Mouse (Mus musculus) hindbrain, embryonic 14.5 days (tissue): ENCODE measurements around the gene Blzf1. TPM values are rescaled to one million over a fixed set of nuclear protein-coding genes. Genes with fewer than 3 reads are reported as not detected.

ENCODE experiments used
- ATAC-seq: fragments of 200-750 bp; cut with Nextera tagmentation; 2 replicates; pipeline ENCODE4 v1.8.0; 2017; ENCODE audit warnings: moderate number of reproducible peaks, mild to moderate bottlenecking, moderate TSS enrichment, moderate library complexity; ENCODE audit not compliant: low FRiP score
- DNase-seq: peaks from one replicate; pipeline ENCODE4 v3.0.0-alpha.2; 2015; ENCODE audit warnings: low spot score
- H3K27ac ChIP-seq: fragments of 300-500 bp; sonication (generic); 2 replicates; pipeline ENCODE4 v1.5.1; 2014; ENCODE audit warnings: mild to moderate bottlenecking, moderate library complexity
- H3K27me3 ChIP-seq: fragments of 300-500 bp; sonication (generic); 2 replicates; pipeline ENCODE4 v1.6.1; 2014; ENCODE audit warnings: mild to moderate bottlenecking, low read length, mixed read lengths; ENCODE audit not compliant: control insufficient read depth, insufficient read depth
- H3K36me3 ChIP-seq: fragments of 300-500 bp; sonication (generic); replicated peaks from 2 replicates; pipeline ENCODE4 v1.6.1; 2014; ENCODE audit not compliant: control insufficient read depth, insufficient read depth
- H3K4me1 ChIP-seq: fragments of 300-500 bp; sonication (generic); replicated peaks from 2 replicates; pipeline ENCODE4 v1.6.1; 2014; ENCODE audit warnings: antibody characterized with exemption, low read length, mixed read lengths; ENCODE audit not compliant: control insufficient read depth, insufficient read depth
- H3K4me2 ChIP-seq: fragments of 300-500 bp; sonication (generic); replicated peaks from 2 replicates; pipeline ENCODE4 v1.6.1; 2014; ENCODE audit warnings: mild to moderate bottlenecking, moderate library complexity
- H3K4me3 ChIP-seq: fragments of 300-500 bp; sonication (generic); replicated peaks from 2 replicates; pipeline ENCODE4 v1.5.1; 2014; ENCODE audit warnings: mild to moderate bottlenecking, low read length
- H3K9ac ChIP-seq: fragments of 300-500 bp; sonication (generic); 2 replicates; pipeline ENCODE4 v1.6.1; 2014
- H3K9me3 ChIP-seq: fragments of 300-500 bp; sonication (generic); 2 replicates; pipeline ENCODE4 v1.6.1; 2016; ENCODE audit warnings: low read length; ENCODE audit not compliant: control insufficient read depth
- WGBS: fragments of 180-500 bp; shearing (Covaris S2); extraction: QIAGEN DNeasy Blood & Tissue Kit; methylation state at CpG from one replicate; pipeline ENCODE4 v1.1.7; 2014; 5-methylcytosine and 5-hydroxymethylcytosine counted together
- polyA plus RNA-seq: library from polyadenylated mRNA; unstranded; fragments of >200 nt; fragmentation: Nextera tagmentation; extraction: Ambion mirVana; gene quantifications from 2 replicates; pipeline ENCODE4 v1.2.1, GENCODE M21; 2014

Blzf1 gene
- polyA plus RNA-seq, 1 experiment from 2014 or later = 25.8 TPM

GRCm38 (mm10) chr1:164314085-164314484 lies 6.8 kb upstream of the Blzf1 start:
- Histone ChIP-seq H3K27me3 (no peaks in the 10 kb centered on the region), H3K4me1 (no peaks in the 10 kb centered on the region), H3K4me3 (no peak overlapping the region), H3K9me3 (no peaks in the 10 kb centered on the region), H3K36me3 (peaks cover 29% of the 10 kb centered on the region), H3K27ac (no peak overlapping the region), H3K9ac (no peak overlapping the region), H3K4me2 (no peak overlapping the region)
- 95% methylated on average over 5 of the region's 5 CpGs for WGBS
- ATAC-seq = no peak
- DNase-seq = no peak

- Histone ChIP-seq H3K4me3 (peak overlapping the region; percentile 69), H3K9me3 (no peaks in the 10 kb centered on the region), H3K9ac (peak overlapping the region; percentile 54), H3K36me3 (peaks cover 34% of the 10 kb centered on the region; the same call in 1 of the 2 replicates), H3K4me2 (peak overlapping the region; percentile 65), H3K27me3 (no peaks in the 10 kb centered on the region), H3K4me1 (peaks cover 12% of the 10 kb centered on the region; the same call in 1 of the 2 replicates), H3K27ac (0 out of 2 replicates have a peak overlapping the region, but pooled peaks have one; percentile 2)
- DNase-seq (no peak), ATAC-seq (no peak)
- WGBS = 8% methylated on average over 10 of the region's 10 CpGs
These were observed 633 bp upstream of the Blzf1 start for GRCm38 (mm10) chr1:164307922-164308321.

- DNase-seq (no peak), ATAC-seq (no peak)
- no peaks in the 10 kb centered on the region for H3K9me3 ChIP-seq
- no peak within 1 kb of the TSS for H3K27ac ChIP-seq
- peaks cover 59% of the 10 kb centered on the region for H3K36me3 ChIP-seq
- 87% methylated on average over 5 of the region's 5 CpGs for WGBS
- H3K9ac ChIP-seq = no peak within 1 kb of the TSS
- no peak within 1 kb of the TSS for H3K4me2 ChIP-seq
- H3K4me1 ChIP-seq = peaks cover 12% of the 10 kb centered on the region; the same call in 1 of the 2 replicates
- H3K27me3 ChIP-seq = no peaks in the 10 kb centered on the region
- no peak within 1 kb of the TSS for H3K4me3 ChIP-seq
These were observed 3.5 kb downstream of the Blzf1 start, which contains the start of gene Nme7 for GRCm38 (mm10) chr1:164303821-164304220. TSS of gene Nme7 (plus strand) at chr1:164304121.

GRCm38 (mm10) chr1:164301949-164302348 lies 5.3 kb downstream of the Blzf1 start:
- Histone ChIP-seq H3K4me2 (no peak overlapping the region), H3K4me3 (no peak overlapping the region), H3K27me3 (no peaks in the 10 kb centered on the region), H3K9ac (no peak overlapping the region), H3K4me1 (peaks cover 4% of the 10 kb centered on the region; the same call in 1 of the 2 replicates), H3K27ac (no peak overlapping the region), H3K9me3 (no peaks in the 10 kb centered on the region), H3K36me3 (peaks cover 77% of the 10 kb centered on the region)
- WGBS = 98% methylated on average over 4 of the region's 4 CpGs
- no peak for ATAC-seq
- no peak for DNase-seq

- H3K4me3 ChIP-seq = no peak overlapping the region
- WGBS = 99% methylated on average over 4 of the region's 5 CpGs
- H3K4me1 ChIP-seq = no peaks in the 10 kb centered on the region
- ATAC-seq = no peak
- H3K4me2 ChIP-seq = no peak overlapping the region
- no peak overlapping the region for H3K27ac ChIP-seq
- H3K36me3 ChIP-seq = peaks cover 90% of the 10 kb centered on the region
- no peak overlapping the region for H3K9ac ChIP-seq
- H3K27me3 ChIP-seq = no peaks in the 10 kb centered on the region
- H3K9me3 ChIP-seq = no peaks in the 10 kb centered on the region
- no peak for DNase-seq
These were observed 10.8 kb downstream of the Blzf1 start for GRCm38 (mm10) chr1:164296473-164296872.

GRCm38 (mm10) chr1:164294071-164294470 lies 13.2 kb downstream of the Blzf1 start:
- H3K9me3 ChIP-seq = no peaks in the 10 kb centered on the region
- DNase-seq (no peak), ATAC-seq (no peak)
- no peak overlapping the region for H3K27ac ChIP-seq
- no peak overlapping the region for H3K9ac ChIP-seq
- no peaks in the 10 kb centered on the region for H3K27me3 ChIP-seq
- H3K4me1 ChIP-seq = no peaks in the 10 kb centered on the region
- no peak overlapping the region for H3K4me2 ChIP-seq
- WGBS = 97% methylated on average over 6 of the region's 6 CpGs
- peaks cover 82% of the 10 kb centered on the region for H3K36me3 ChIP-seq
- H3K4me3 ChIP-seq = no peak overlapping the region

- H3K9me3 ChIP-seq = no peaks in the 10 kb centered on the region
- no peak overlapping the region for H3K9ac ChIP-seq
- no peak overlapping the region for H3K4me2 ChIP-seq
- H3K4me3 ChIP-seq = no peak overlapping the region
- H3K27me3 ChIP-seq = no peaks in the 10 kb centered on the region
- DNase-seq = no peak
- no peak overlapping the region for H3K27ac ChIP-seq
- 95% methylated on average over 5 of the region's 5 CpGs for WGBS
- ATAC-seq = no peak
- no peaks in the 10 kb centered on the region for H3K4me1 ChIP-seq
- H3K36me3 ChIP-seq = peaks cover 62% of the 10 kb centered on the region
These were observed 15.2 kb downstream of the Blzf1 start for GRCm38 (mm10) chr1:164292040-164292439.

GRCm38 (mm10) chr1:164287406-164287805 lies 19.9 kb downstream of the Blzf1 start:
- Histone ChIP-seq H3K9me3 (no peaks in the 10 kb centered on the region), H3K27me3 (no peaks in the 10 kb centered on the region), H3K4me1 (no peaks in the 10 kb centered on the region), H3K27ac (no peak overlapping the region), H3K4me2 (no peak overlapping the region), H3K36me3 (peaks cover 33% of the 10 kb centered on the region), H3K4me3 (no peak overlapping the region), H3K9ac (no peak overlapping the region)
- WGBS = 55% methylated on average over 15 of the region's 15 CpGs
- DNase-seq (no peak), ATAC-seq (no peak; the same call in 1 of the 2 replicates)

- Histone ChIP-seq H3K4me3 (no peak overlapping the region), H3K27me3 (no peaks in the 10 kb centered on the region), H3K9me3 (no peaks in the 10 kb centered on the region), H3K36me3 (peaks cover 18% of the 10 kb centered on the region; the same call in 1 of the 2 replicates), H3K9ac (no peak overlapping the region), H3K4me1 (no peaks in the 10 kb centered on the region), H3K27ac (no peak overlapping the region), H3K4me2 (no peak overlapping the region)
- DNase-seq (no peak), ATAC-seq (no peak)
- 95% methylated on average over 3 of the region's 3 CpGs for WGBS
These were observed 23.3 kb downstream of the Blzf1 start for GRCm38 (mm10) chr1:164284007-164284406.

- Histone ChIP-seq H3K9ac (no peak overlapping the region), H3K36me3 (peaks cover 18% of the 10 kb centered on the region; the same call in 1 of the 2 replicates), H3K4me2 (no peak overlapping the region), H3K9me3 (no peaks in the 10 kb centered on the region), H3K4me1 (no peaks in the 10 kb centered on the region), H3K4me3 (no peak overlapping the region), H3K27me3 (no peaks in the 10 kb centered on the region), H3K27ac (no peak overlapping the region)
- 75% methylated on average over 4 of the region's 4 CpGs for WGBS
- ATAC-seq (no peak), DNase-seq (no peak)
These were observed 28.0 kb downstream of the Blzf1 start for GRCm38 (mm10) chr1:164279332-164279731.
